Mouse (Mus musculus) T-helper 17 cell (primary cell): ENCODE measurements at regions not wholly inside any gene's neighbourhood (a gene's known extent, or its start where the extent isn't known, plus 50 kb on each side); places are given as distances from the start of the nearest gene placed in this dataset.

Source experiments
- in situ Hi-C, 2 experiments: fragments of 300-600 bp; cut with MboI, MseI; formaldehyde crosslinking; loops; 1 replicate in 1 of 2; 2 replicates in 1 of 2; pipeline ENCODE4 v1.15.1; 2025; ENCODE audit warnings: high pct_unique_total_duplicates in 2 of 2

DNA sequence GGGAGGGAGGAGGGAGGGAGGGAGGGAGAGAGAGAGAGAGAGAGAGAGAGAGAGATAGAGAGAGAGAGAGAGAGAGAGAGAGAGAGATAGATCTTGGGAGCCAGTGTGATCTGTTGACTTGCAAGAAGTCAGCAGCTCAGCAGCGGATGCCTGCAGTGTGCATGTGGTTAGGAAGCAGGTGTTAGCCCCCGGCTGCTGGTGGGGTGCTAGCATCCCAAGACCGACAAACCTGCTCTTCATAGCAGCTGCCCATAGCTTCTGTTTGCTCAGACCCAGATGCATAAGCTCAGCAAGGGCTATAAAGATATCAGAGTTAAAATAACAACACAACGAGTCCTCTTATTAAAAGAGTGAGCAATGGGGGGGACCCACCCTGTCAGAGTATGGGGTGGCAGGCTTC, 88.7 kb upstream of the Hdac4 start:
- in situ Hi-C loops, result no loop called here

GRCm38 (mm10) chr1:92277199-92277747, 81.8 kb upstream of the Hdac4 start:
- in situ Hi-C loops, result no loop called here

DNA sequence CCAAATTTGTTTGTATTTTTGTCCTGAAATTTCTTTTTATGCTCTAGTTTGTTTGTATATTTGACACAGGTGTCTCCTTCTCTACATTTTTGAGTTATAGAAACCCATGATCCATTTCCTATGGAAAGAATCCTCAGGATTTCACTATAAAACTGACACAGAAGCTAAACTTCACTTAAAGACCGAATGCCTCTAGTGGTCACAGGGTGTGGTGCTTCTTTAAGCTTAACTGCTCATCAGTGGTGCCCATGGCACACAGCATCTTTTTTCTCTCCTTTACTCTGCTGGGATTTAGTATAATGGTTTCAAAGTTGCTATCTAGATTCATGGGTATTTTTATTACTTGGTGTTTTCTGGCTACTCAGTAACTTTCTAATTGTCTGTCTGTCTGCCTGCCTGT, 79.9 kb upstream of the Hdac4 start:
- in situ Hi-C loops, result no loop called here

- in situ Hi-C loops, result no loop called here
Measured at GRCm38 (mm10) chr1:92273760-92274159, 78.3 kb upstream of the Hdac4 start.

DNA sequence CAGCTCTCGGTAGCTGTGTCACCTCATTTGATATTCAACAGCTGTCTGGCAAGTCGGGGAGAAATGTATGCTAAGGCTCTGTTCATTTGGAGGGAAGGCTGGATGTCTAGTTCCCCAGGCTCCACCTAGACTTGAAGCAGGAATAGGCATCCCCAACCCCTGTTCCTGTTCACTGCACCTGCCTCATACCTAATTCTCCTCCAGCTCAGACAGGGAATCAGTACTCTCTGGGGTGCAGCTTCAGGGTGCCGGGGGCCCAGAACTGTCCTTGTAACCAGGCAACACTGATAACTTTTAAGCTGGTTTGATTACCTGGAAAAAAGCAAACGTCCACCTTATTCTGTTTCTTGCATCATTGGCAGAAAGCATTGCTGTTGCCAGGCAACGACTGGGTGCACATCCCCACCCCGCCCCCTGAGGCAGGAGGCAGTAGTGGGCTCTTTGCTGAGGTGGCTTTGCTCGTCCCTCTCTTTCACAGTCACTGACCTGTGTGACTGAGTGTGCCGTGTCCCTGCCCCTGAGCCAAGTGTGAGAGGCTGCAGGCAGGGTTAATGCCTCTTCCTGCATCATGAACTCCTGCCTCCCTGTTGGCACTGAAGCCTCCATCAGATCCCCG, 76.3 kb upstream of the Hdac4 start:
- in situ Hi-C loops, result no loop called here

DNA sequence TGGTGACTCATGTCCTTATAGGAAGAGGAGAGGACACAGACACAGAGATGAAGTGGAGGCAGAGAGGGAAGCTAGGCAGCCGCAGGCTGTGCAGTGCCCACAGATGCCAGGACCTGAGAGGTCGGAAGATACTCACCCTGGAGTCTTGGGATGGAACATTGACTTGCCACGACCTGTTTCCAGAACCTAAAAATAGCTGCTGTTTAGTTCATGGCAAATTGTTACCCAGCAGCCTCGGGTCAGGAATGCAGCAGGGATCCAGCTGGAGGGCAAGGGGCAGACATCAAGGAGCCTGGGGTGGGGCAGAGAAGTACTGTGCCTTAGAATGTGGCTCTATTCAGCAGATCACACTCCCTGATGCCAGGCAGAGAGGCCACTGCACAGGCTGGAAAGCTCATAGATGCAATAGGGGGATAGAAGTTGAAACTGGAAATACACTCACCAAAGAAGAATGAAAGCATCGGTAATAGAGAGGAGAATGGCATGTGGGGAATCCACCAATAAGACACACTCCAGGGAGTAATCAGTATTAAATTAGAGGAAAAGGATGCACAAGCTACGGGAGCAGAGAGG, 75.1 kb upstream of the Hdac4 start:
- in situ Hi-C loops, result no loop called here

GRCm38 (mm10) chr1:92269464-92269863, 74.0 kb upstream of the Hdac4 start:
- in situ Hi-C loops, result no loop called here

DNA sequence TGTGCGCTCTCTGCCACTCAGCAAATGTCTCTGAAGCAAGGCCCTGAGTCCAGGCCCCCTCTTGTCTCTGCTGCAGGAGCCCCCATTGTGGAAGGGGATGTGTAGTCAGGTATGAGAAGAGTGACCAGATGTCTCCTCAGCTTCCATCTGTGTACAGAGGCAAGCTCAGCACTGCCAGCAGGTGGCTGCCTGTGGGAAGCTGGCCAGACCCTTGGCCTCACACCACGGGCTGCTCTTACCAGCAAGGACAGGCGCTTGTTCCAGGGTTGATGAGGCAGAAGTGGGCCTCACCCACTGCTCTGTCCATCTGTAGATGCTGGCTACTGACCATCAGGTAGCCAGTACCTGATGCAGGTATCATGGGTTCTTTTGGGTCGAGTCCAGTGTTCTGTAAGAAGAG, 69.4 kb upstream of the Hdac4 start:
- in situ Hi-C loops, result no loop called here

DNA sequence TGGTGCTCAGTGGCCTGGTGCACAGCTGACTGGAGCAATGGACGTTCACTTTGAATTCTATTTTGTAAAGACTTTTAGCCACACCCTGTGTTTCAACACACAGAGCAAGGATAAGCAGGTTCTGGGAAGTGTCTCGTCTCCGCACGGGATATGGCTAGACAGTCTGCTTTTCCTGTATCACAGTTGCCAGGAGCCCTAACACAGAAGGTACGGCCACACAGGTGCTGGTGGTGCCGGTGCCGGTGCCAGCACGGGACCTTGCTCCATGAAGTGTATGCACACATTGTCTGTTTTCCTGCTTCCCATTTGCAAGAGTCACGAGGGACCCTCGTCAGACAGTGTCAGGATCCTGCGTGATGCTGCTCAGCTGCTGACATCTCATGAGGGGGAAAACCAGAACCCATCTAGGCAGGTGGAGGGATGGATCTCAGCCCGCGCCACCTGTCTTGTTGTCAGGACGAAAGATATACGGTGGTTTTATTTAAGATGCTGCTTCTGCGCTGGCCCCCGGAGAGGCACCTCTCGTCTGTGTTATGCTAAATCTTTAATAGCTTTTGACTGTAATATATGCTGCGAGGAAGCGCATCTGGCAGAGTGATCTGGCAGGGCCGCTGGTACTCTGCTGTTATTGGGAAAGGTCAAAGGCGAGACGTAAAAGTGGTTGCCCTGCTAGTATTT, 64.4 kb upstream of the Hdac4 start:
- in situ Hi-C loops, result no loop called here

GRCm38 (mm10) chr1:92258026-92258425, 62.5 kb upstream of the Hdac4 start:
- in situ Hi-C loops, result no loop called here

DNA sequence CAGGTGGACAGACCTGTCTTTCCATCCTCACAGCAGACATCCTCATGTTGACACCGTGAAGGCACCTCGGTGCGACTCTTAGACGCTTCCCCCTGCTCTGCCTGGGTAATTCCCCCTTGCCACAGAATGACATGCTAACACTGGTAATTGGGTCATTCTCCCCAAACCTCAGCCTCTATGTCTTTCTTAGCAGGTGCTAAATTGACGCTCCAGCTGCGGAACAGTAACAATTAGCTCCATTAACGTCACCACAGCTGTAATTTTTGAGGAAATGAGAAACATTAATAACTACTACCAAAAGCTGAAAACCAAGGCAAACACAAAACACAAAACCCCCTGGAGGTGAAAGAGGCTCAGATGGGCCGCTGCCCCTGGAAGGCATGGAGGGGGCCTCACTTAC, 57.6 kb upstream of the Hdac4 start:
- in situ Hi-C loops, result no loop called here

GRCm38 (mm10) chr1:92250594-92251463, 55.3 kb upstream of the Hdac4 start:
- in situ Hi-C loops, result no loop called here
